Mouse (Mus musculus) layer of hippocampus, adult 18-20 months (tissue): Measurements from ENCODE around the gene Apol8. TPM values are rescaled to one million over a fixed set of nuclear protein-coding genes. Genes with fewer than 3 reads are reported as not detected.
"Not testable (repeated sequence)": the region's sequence is repeated elsewhere in the genome, so short reads cannot be mapped to it uniquely, and the experiment has no call there.

Experiments used
- DNase-seq, 2 experiments: peaks; one replicate each; pipeline ENCODE4 v3.0.0; 2022; ENCODE audit warnings: low spot score in 2 of 2
- total RNA-seq, 2 experiments: library from RNA; stranded (reverse); gene quantifications; 2 replicates each; pipeline ENCODE4 v1.2.3; 2021

Gene Apol8
- total RNA-seq, 2 experiments from 2014 or later, result 8.0 to 8.9 TPM

GRCm38 (mm10) chr15:77705306-77705705, 51.5 kb downstream of the Apol8 start:
- DNase-seq, result not testable (repeated sequence)

- not testable (repeated sequence) for DNase-seq
Observed at GRCm38 (mm10) chr15:77698656-77699055, 58.1 kb downstream of the Apol8 start, which contains the start of gene Apol7e. TSS of gene Apol7e (plus strand) at chr15:77698857.

Other genes starting within 250 kb of the Apol8 start
- gene Apol11a, start 248.7 kb downstream of the Apol8 start, total RNA-seq, result not detected
- gene Apol7c, start 223.7 kb downstream of the Apol8 start, total RNA-seq, result not detected
- not detected for gene 1700025B11Rik, start 195.1 kb downstream of the Apol8 start, total RNA-seq
- gene Apol10b, start 160.9 kb downstream of the Apol8 start, total RNA-seq, result under 1 TPM in 1 of 2 experiments, not detected in 1; 0.18 TPM
- not detected for gene Gm36245, start 157.7 kb downstream of the Apol8 start, total RNA-seq
- gene Apol11b, start 113.7 kb downstream of the Apol8 start, total RNA-seq, result not detected
- not detected for gene Apol7e, start 58.1 kb downstream of the Apol8 start, total RNA-seq
- gene Apol9b, start 28.0 kb downstream of the Apol8 start, total RNA-seq, result not detected
- gene Myh9, start 85.2 kb upstream of the Apol8 start, total RNA-seq, result 10 to 100 TPM; 86.7 to 88.3 TPM
- 100 to 1,000 TPM; 134 to 140 TPM for gene Txn2, start 172.0 kb upstream of the Apol8 start, total RNA-seq
- 1 to 10 TPM; 9.6 to 9.8 TPM for gene Foxred2, start 199.7 kb upstream of the Apol8 start, total RNA-seq
- 100 to 1,000 TPM in 1 of 2 experiments, 10 to 100 TPM in 1; 94.5 to 103 TPM for gene Eif3d, start 213.8 kb upstream of the Apol8 start, total RNA-seq